Mouse (Mus musculus) cortical plate, adult 2 months (tissue): ENCODE results near the gene Tex48.

Experiments
- CTCF ChIP-seq: fragments of 200-500 bp; IDR thresholded peaks from 2 replicates; pipeline ENCODE4 v1.5.1; 2011; ENCODE audit warnings: mild to moderate bottlenecking, control low read depth, low read length; ENCODE audit not compliant: insufficient read depth; ENCODE audit errors: extremely low read depth
- POLR2A ChIP-seq: fragments of 200-500 bp; IDR thresholded peaks from 2 replicates; pipeline ENCODE4 v1.6.1; 2011; ENCODE audit warnings: mild to moderate bottlenecking, low read length, control low read depth; ENCODE audit not compliant: insufficient read depth; ENCODE audit errors: extremely low read depth

DNA sequence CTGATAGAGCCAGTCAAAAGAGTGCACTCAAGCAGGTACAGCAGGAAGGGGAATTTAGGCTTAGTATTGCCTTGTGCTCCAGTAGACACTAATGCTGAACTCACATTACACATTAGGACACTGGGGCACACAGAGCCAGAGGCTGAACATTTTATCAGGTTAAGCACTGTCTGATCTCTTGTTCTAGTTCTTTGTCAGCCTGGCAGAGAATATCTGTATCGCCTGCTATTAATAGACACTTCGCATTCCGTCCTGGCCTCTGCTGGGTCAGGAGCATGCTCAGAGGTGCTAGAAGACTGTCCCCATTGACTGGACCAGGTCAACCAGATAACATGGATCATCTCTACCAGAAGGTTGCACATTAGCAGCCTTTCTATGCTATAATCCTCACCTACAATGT, 16.7 kb downstream of the Tex48 start:
- no peak for TF ChIP-seq POLR2A
- no peak for TF ChIP-seq CTCF
